Mouse (Mus musculus): ENCODE measurements around the gene Fahd2a. TPM values are rescaled to one million over a fixed set of nuclear protein-coding genes. Genes with fewer than 3 reads are reported as not detected.

Gene Fahd2a
- total and polyA plus RNA-seq, 2 experiments from 2014 or later: 43.3 to 58.0 TPM

- Histone ChIP-seq H3K27ac (ENCODE audit: low read depth) (no peak overlapping the region), H3K27me3 (ENCODE audit: control insufficient read depth, insufficient read depth, low read length) (no peaks in the 10 kb centered on the region), H3K4me3 (ENCODE audit: low read depth, low read length) (no peak overlapping the region), H3K9me3 (replicated peaks; ENCODE audit: control insufficient read depth, low read length) (no peaks in the 10 kb centered on the region), H3K9ac (replicated peaks; ENCODE audit: low read depth, low read length) (no peak overlapping the region), H3K4me2 (ENCODE audit: low read depth, low read length) (no peak overlapping the region), H3K36me3 (replicated peaks; ENCODE audit: control insufficient read depth, insufficient read depth, low read length) (no peaks in the 10 kb centered on the region), H3K4me1 (ENCODE audit: control insufficient read depth, insufficient read depth) (no peaks in the 10 kb centered on the region)
- WGBS: 38% methylated on average over 3 of the region's 3 CpGs
- TF ChIP-seq EP300 (IDR thresholded peaks at IDR 0.05; ENCODE audit: low read depth): no peak
- TF ChIP-seq CTCF (IDR thresholded peaks at IDR 0.05; ENCODE audit: low read depth): no peak
- DNase-seq (ENCODE audit: low spot score) (no peak), ATAC-seq (ENCODE audit: insufficient read depth, low read depth) (no peak)
Measured at GRCm38 (mm10) chr2:127390352-127390751, 54.0 kb downstream of the Fahd2a start.

DNA sequence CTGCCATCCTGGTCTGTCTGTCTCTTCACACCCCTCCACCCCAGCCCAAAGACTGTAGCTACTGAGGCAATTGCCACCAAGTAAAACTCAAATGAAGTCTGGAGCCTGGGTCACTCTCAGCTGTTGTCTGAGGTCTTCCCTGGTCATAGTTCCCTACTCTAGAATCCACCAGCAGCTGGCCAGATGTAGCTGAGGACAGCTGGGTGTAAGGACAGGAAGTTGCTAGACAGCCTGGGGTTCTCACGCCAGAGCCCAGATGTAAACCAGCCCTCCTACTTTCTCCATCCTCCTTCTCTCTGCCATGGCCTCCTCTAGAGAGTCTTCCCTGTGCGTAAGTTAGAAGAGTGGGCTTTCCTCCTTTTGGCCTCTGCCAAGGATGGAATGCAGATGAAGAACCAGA, 56.8 kb downstream of the Fahd2a start:
- peak; percentile 41; the same call in 1 of the 2 replicates for ATAC-seq (ENCODE audit: insufficient read depth, low read depth)
- H3K9ac ChIP-seq (replicated peaks; ENCODE audit: low read depth, low read length): no peak overlapping the region
- no peak overlapping the region for H3K4me2 ChIP-seq (ENCODE audit: low read depth, low read length)
- 64% methylated on average over 2 of the region's 2 CpGs for WGBS
- no peaks in the 10 kb centered on the region for H3K4me1 ChIP-seq (ENCODE audit: control insufficient read depth, insufficient read depth)
- no peak for TF ChIP-seq EP300 (IDR thresholded peaks at IDR 0.05; ENCODE audit: low read depth)
- no peak for TF ChIP-seq CTCF (IDR thresholded peaks at IDR 0.05; ENCODE audit: low read depth)
- no peak overlapping the region for H3K27ac ChIP-seq (ENCODE audit: low read depth)
- no peaks in the 10 kb centered on the region for H3K27me3 ChIP-seq (ENCODE audit: control insufficient read depth, insufficient read depth, low read length)
- DNase-seq (ENCODE audit: low spot score): no peak
- H3K4me3 ChIP-seq (ENCODE audit: low read depth, low read length): no peak overlapping the region
- H3K9me3 ChIP-seq (replicated peaks; ENCODE audit: control insufficient read depth, low read length): no peaks in the 10 kb centered on the region
- H3K36me3 ChIP-seq (replicated peaks; ENCODE audit: control insufficient read depth, insufficient read depth, low read length): no peaks in the 10 kb centered on the region

Other genes with a start within 250 kb of the Fahd2a start
- 0.27 TPM in 1 of 2 replicates, not detected in the other for gene 1810024B03Rik, start 236.3 kb downstream of the Fahd2a start, total RNA-seq (2014; rRNA removed; ENCODE audit: low replicate concordance)
- gene 1810024B03Rik, start 236.3 kb downstream of the Fahd2a start, polyA plus RNA-seq (2015; fragmentation: Nextera tagmentation; extraction: Ambion mirVana): 1.6 and 1.9 TPM in 2 replicates
- gene Snrnp200, start 236.2 kb downstream of the Fahd2a start, total RNA-seq (2014; rRNA removed; ENCODE audit: low replicate concordance): 60.0 and 62.2 TPM in 2 replicates
- 33.3 and 36.7 TPM in 2 replicates for gene Snrnp200, start 236.2 kb downstream of the Fahd2a start, polyA plus RNA-seq (2015; fragmentation: Nextera tagmentation; extraction: Ambion mirVana)
- gene Ciao1, start 196.7 kb downstream of the Fahd2a start, total RNA-seq (2014; rRNA removed; ENCODE audit: low replicate concordance): 38.0 and 65.9 TPM in 2 replicates
- gene Ciao1, start 196.7 kb downstream of the Fahd2a start, polyA plus RNA-seq (2015; fragmentation: Nextera tagmentation; extraction: Ambion mirVana): 53.7 and 59.5 TPM in 2 replicates
- gene Tmem127, start 196.7 kb downstream of the Fahd2a start, total RNA-seq (2014; rRNA removed; ENCODE audit: low replicate concordance): 48.2 and 75.3 TPM in 2 replicates
- gene Tmem127, start 196.7 kb downstream of the Fahd2a start, polyA plus RNA-seq (2015; fragmentation: Nextera tagmentation; extraction: Ambion mirVana): 21.2 and 22.1 TPM in 2 replicates
- 228 and 244 TPM in 2 replicates for gene Stard7, start 174.3 kb downstream of the Fahd2a start, total RNA-seq (2014; rRNA removed; ENCODE audit: low replicate concordance)
- gene Stard7, start 174.3 kb downstream of the Fahd2a start, polyA plus RNA-seq (2015; fragmentation: Nextera tagmentation; extraction: Ambion mirVana): 109 and 123 TPM in 2 replicates
- gene Dusp2, start 108.4 kb downstream of the Fahd2a start, total RNA-seq (2014; rRNA removed; ENCODE audit: low replicate concordance): 6.8 and 13.8 TPM in 2 replicates
- 5.1 and 7.3 TPM in 2 replicates for gene Dusp2, start 108.4 kb downstream of the Fahd2a start, polyA plus RNA-seq (2015; fragmentation: Nextera tagmentation; extraction: Ambion mirVana)
- gene Astl, start 105.9 kb downstream of the Fahd2a start, total RNA-seq (2014; rRNA removed; ENCODE audit: low replicate concordance): not detected in 2 replicates
- not detected in 2 replicates for gene Astl, start 105.9 kb downstream of the Fahd2a start, polyA plus RNA-seq (2015; fragmentation: Nextera tagmentation; extraction: Ambion mirVana)
- 1.1 and 2.0 TPM in 2 replicates for gene Adra2b, start 81.4 kb downstream of the Fahd2a start, total RNA-seq (2014; rRNA removed; ENCODE audit: low replicate concordance)
- 0.67 and 0.71 TPM in 2 replicates for gene Adra2b, start 81.4 kb downstream of the Fahd2a start, polyA plus RNA-seq (2015; fragmentation: Nextera tagmentation; extraction: Ambion mirVana)
- gene Gpat2, start 19.4 kb downstream of the Fahd2a start, total RNA-seq (2014; rRNA removed; ENCODE audit: low replicate concordance): 0.04 and 0.08 TPM in 2 replicates
- gene Gpat2, start 19.4 kb downstream of the Fahd2a start, polyA plus RNA-seq (2015; fragmentation: Nextera tagmentation; extraction: Ambion mirVana): 0.04 and 0.20 TPM in 2 replicates
- 3.5 and 7.9 TPM in 2 replicates for gene Kcnip3, start 77.5 kb upstream of the Fahd2a start, total RNA-seq (2014; rRNA removed; ENCODE audit: low replicate concordance)
- gene Kcnip3, start 77.5 kb upstream of the Fahd2a start, polyA plus RNA-seq (2015; fragmentation: Nextera tagmentation; extraction: Ambion mirVana): 0.20 and 0.40 TPM in 2 replicates
- gene Prom2, start 96.9 kb upstream of the Fahd2a start, total RNA-seq (2014; rRNA removed; ENCODE audit: low replicate concordance): 0.04 and 6.0 TPM in 2 replicates
- gene Prom2, start 96.9 kb upstream of the Fahd2a start, polyA plus RNA-seq (2015; fragmentation: Nextera tagmentation; extraction: Ambion mirVana): 0.03 and 0.08 TPM in 2 replicates
- 0.69 and 3.6 TPM in 2 replicates for gene Zfp661, start 142.5 kb upstream of the Fahd2a start, total RNA-seq (2014; rRNA removed; ENCODE audit: low replicate concordance)
- gene Zfp661, start 142.5 kb upstream of the Fahd2a start, polyA plus RNA-seq (2015; fragmentation: Nextera tagmentation; extraction: Ambion mirVana): 1.4 and 1.6 TPM in 2 replicates
- gene Mrps5, start 142.7 kb upstream of the Fahd2a start, total RNA-seq (2014; rRNA removed; ENCODE audit: low replicate concordance): 48.8 and 109 TPM in 2 replicates
- 150 and 156 TPM in 2 replicates for gene Mrps5, start 142.7 kb upstream of the Fahd2a start, polyA plus RNA-seq (2015; fragmentation: Nextera tagmentation; extraction: Ambion mirVana)
- gene Mal, start 212.1 kb upstream of the Fahd2a start, total RNA-seq (2014; rRNA removed; ENCODE audit: low replicate concordance): 8.2 and 11.3 TPM in 2 replicates
- gene Mal, start 212.1 kb upstream of the Fahd2a start, polyA plus RNA-seq (2015; fragmentation: Nextera tagmentation; extraction: Ambion mirVana): 1.7 and 2.5 TPM in 2 replicates

Data from heart, postnatal 0 days (tissue).